Comparison of ENCODE assay signal across 7 mouse cellular contexts in the genomic region with DNA sequence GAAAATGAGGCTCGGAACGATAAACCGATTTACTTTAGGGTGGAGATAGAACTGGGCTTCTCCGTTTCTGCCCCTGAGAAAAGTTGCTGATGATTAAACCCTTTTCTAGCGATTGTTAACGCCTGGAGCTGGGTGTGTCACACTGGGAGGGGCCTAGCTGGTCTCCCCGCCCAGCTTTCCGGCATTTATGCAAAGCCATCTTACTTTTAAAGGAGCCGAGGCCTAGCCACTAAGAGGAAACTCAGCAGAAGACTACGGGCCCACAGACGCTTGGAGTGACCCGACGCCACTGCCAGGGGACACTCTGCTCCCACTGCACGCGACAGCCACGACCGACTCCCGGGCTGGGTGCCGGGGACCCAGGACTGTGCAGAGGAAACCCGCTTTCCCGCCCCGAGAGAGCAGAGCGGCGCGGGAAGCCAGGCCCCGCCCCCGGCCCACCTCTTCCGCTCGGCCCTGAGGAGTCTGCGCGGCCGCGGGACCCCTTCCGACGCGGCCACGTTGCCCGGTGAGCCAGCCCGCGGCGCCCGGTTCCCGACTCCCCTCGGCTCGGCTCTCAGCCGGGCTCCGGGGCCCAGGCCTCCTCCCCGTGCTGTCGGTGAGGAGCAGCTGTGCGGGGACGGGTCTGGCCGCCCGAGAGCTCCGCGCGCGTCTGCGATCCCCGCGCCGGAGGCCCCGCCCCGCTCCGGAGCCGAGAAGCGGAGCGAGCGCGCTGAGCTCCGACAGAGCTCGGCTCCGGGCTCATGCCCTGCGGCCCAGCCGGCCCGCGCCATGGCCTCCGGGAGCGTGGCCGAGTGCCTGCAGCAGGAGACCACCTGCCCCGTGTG. TPM values are rescaled to one million over a fixed set of nuclear protein-coding genes. Genes with fewer than 3 reads are reported as not detected.
DNase-seq lines count a peak whose midpoint lies in the region; ATAC-seq lines count a peak whose summit lies in the region.

No protein-coding gene starts in this region.

- H3K9me3 ChIP-seq in limb, embryonic 11.5 days (ENCODE audit: control insufficient read depth, low read length), result no peaks in the 10 kb centered on the region
- H3K9me3 ChIP-seq in midbrain, embryonic 13.5 days, result no peaks in the 10 kb centered on the region

- H3K4me2 ChIP-seq in limb, embryonic 11.5 days (ENCODE audit: low read depth, severe bottlenecking), result peak overlapping the region; percentile 78
- peak overlapping the region; percentile 79 for H3K4me2 ChIP-seq in midbrain, embryonic 13.5 days (replicated peaks)

- no peaks in the 10 kb centered on the region for H3K27me3 ChIP-seq in limb, embryonic 11.5 days (ENCODE audit: control insufficient read depth, insufficient read depth, low read length)
- H3K27me3 ChIP-seq in midbrain, embryonic 13.5 days, result no peaks in the 10 kb centered on the region

- H3K9ac ChIP-seq in limb, embryonic 11.5 days (ENCODE audit: low read length), result peak overlapping the region; percentile 96
- H3K9ac ChIP-seq in midbrain, embryonic 13.5 days (replicated peaks), result peak overlapping the region; percentile 94

- peak; percentile 90 for DNase-seq in adrenal gland, postnatal 14 days
- DNase-seq in embryo, embryonic 9.5 days (ENCODE audit: extremely low spot score), result peak; percentile 94
- peak; percentile 94 for DNase-seq in kidney, adult 11 months
- DNase-seq in limb, embryonic 11.5 days (ENCODE audit: low spot score), result peak; percentile 88
- peak; percentile 91 for DNase-seq in spleen, adult 12 weeks (ENCODE audit: low spot score)

- H3K4me3 ChIP-seq in limb, embryonic 11.5 days (ENCODE audit: low read depth, low read length), result peak overlapping the region; percentile 100
- peak overlapping the region; percentile 98 for H3K4me3 ChIP-seq in midbrain, embryonic 13.5 days (replicated peaks)

- under 1% methylated on average over 74 of the region's 80 CpGs for WGBS in limb, embryonic 11.5 days
- WGBS in midbrain, embryonic 13.5 days, result under 1% methylated on average over 74 of the region's 80 CpGs

- peaks cover 21% of the 10 kb centered on the region for H3K36me3 ChIP-seq in limb, embryonic 11.5 days (ENCODE audit: control insufficient read depth, insufficient read depth, low read length)
- H3K36me3 ChIP-seq in midbrain, embryonic 13.5 days, result peaks cover 25% of the 10 kb centered on the region

- peak overlapping the region; percentile 94 for H3K27ac ChIP-seq in limb, embryonic 11.5 days (replicated peaks; ENCODE audit: low read depth, low read length)
- H3K27ac ChIP-seq in midbrain, embryonic 13.5 days, result peak overlapping the region; percentile 95

- H3K4me1 ChIP-seq in limb, embryonic 11.5 days (ENCODE audit: control insufficient read depth, insufficient read depth, low read length), result peaks cover 15% of the 10 kb centered on the region
- H3K4me1 ChIP-seq in midbrain, embryonic 13.5 days (replicated peaks), result peaks cover 37% of the 10 kb centered on the region

- ATAC-seq in granulocyte monocyte progenitor cell, adult 5-6 weeks (replicated peaks; ENCODE audit: poor library complexity, severe bottlenecking), result peak; percentile 57
- peak; percentile 94 for ATAC-seq in limb, embryonic 11.5 days (ENCODE audit: insufficient number of reproducible peaks, low FRiP score, low TSS enrichment, low read depth)
- ATAC-seq in midbrain, embryonic 13.5 days, result peak; percentile 98

RNA-seq across cellular contexts. Expression of gene Trim27, which starts 0.7 kb away (rescaled TPM):
- total RNA-seq in adrenal gland, postnatal 14 days (2021), result 51.5 and 56.3 TPM in 2 replicates
- total RNA-seq in granulocyte monocyte progenitor cell, adult 5-6 weeks (2014; fragmentation: Nextera tagmentation), result 142 and 143 TPM in 2 replicates
- 144 and 167 TPM in 2 replicates for total RNA-seq in granulocyte monocyte progenitor cell, adult 5-6 weeks (2017)
- polyA plus RNA-seq in limb, embryonic 11.5 days (2014; fragmentation: Nextera tagmentation; extraction: Ambion mirVana), result 183 and 190 TPM in 2 replicates
- 87.2 and 95.5 TPM in 2 replicates for polyA plus RNA-seq in midbrain, embryonic 13.5 days (2015; fragmentation: Nextera tagmentation; extraction: Ambion mirVana)

RNA-seq across cellular contexts. Expression of gene Olfr1368, which starts 34.3 kb away (rescaled TPM):
- total RNA-seq in adrenal gland, postnatal 14 days (2021), result not detected in 2 replicates
- total RNA-seq in granulocyte monocyte progenitor cell, adult 5-6 weeks (2014; fragmentation: Nextera tagmentation), result not detected in 2 replicates
- not detected in 2 replicates for total RNA-seq in granulocyte monocyte progenitor cell, adult 5-6 weeks (2017)
- polyA plus RNA-seq in limb, embryonic 11.5 days (2014; fragmentation: Nextera tagmentation; extraction: Ambion mirVana), result not detected in 2 replicates
- polyA plus RNA-seq in midbrain, embryonic 13.5 days (2015; fragmentation: Nextera tagmentation; extraction: Ambion mirVana), result not detected in 2 replicates

RNA-seq across cellular contexts. Expression of gene Olfr263, which starts 50.5 kb away (rescaled TPM):
- not detected in 2 replicates for total RNA-seq in adrenal gland, postnatal 14 days (2021)
- not detected in 2 replicates for total RNA-seq in granulocyte monocyte progenitor cell, adult 5-6 weeks (2014; fragmentation: Nextera tagmentation)
- total RNA-seq in granulocyte monocyte progenitor cell, adult 5-6 weeks (2017), result not detected in 2 replicates
- polyA plus RNA-seq in limb, embryonic 11.5 days (2014; fragmentation: Nextera tagmentation; extraction: Ambion mirVana), result not detected in 2 replicates
- not detected in 2 replicates for polyA plus RNA-seq in midbrain, embryonic 13.5 days (2015; fragmentation: Nextera tagmentation; extraction: Ambion mirVana)

Comparison
In these comparisons a context has a peak if more than half of its experiments do, and no peak if none do; other contexts are left out.
1. Peak in every context shown above with its lines: DNase-seq, ATAC-seq, H3K4me3 ChIP-seq and H3K27ac ChIP-seq.